Mouse (Mus musculus) gastrocnemius, adult 2 months (tissue): ENCODE measurements around the gene Lin37. TPM values are rescaled to one million over a fixed set of nuclear protein-coding genes. Genes with fewer than 3 reads are reported as not detected.
A peak's percentile ranks its signal among the peaks of the same experiment; 100 is the strongest.

Experiments
- DNase-seq: peaks from one replicate; pipeline ENCODE4 v3.0.0; 2022
- H3K27ac ChIP-seq: fragments of 200-600 bp; 2 replicates; pipeline ENCODE4 v1.8.1; 2022; ENCODE audit warnings: mild to moderate bottlenecking
- H3K4me3 ChIP-seq: fragments of 200-600 bp; 2 replicates; pipeline ENCODE4 v1.8.1; 2022; ENCODE audit warnings: mild to moderate bottlenecking, moderate library complexity
- CTCF ChIP-seq: fragments of 200-600 bp; IDR thresholded peaks from 2 replicates; pipeline ENCODE4 v1.8.1; 2022; ENCODE audit warnings: antibody characterized with exemption, mild to moderate bottlenecking, moderate library complexity
- intact Hi-C: fragments of 180-260 bp; cut with DNase I; formaldehyde crosslinking; loops from one replicate; pipeline ENCODE4 v1.15.1; 2025
- total RNA-seq, 2 experiments: library from RNA; stranded (reverse); gene quantifications; 2 replicates each; pipeline ENCODE4 v1.2.3; 2021

Lin37 gene
- total RNA-seq, 2 experiments from 2014 or later, result 9.2 to 10.5 TPM

DNA sequence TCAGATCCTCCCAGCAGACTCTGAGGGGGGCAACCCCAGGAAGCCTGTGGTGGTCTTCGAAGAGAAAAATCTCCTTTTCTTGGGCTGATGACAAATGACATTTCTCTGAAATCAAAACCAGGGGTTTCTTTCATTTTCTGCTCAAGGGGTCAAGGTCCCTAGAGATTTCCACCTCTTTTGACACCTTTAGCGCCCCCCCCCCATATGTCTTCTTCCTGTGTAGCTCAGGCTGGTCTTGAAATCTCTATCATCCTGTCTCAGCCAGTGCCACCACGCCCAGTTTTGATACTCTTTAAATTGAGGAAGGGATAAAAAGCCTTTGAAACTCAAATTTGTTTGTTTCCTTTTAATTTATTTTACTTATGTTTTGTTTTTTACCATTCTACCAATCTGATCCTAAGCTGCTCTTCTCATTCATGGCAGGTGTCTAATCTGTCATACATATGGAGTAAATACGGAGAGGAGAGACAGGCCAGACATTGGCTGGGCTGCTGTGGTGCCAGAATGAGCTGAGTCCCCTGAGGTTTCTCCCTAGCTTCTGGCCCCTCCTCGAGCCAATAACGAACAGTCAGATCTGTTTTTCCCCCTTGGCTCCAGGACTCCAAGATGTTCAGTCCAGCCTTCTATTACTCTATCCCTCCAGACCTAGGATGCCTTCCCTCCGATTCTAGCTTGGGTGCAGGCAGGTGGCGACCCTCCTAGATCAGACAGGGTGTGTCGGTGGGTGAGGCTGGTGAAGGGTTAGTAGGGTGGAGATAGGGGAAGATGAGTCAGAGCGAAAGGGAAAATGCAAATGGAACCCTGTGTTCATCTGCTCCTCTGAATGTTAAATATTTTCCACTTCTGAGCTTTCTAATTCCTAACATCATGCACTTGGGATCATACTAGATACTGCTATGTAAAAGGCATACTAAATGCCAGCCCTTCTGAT, 34.2 kb upstream of the Lin37 start:
- no peak for DNase-seq
- no peak overlapping the region for H3K27ac ChIP-seq
- TF ChIP-seq CTCF, result no peak
- intact Hi-C loops, result loop anchor here (10.0 kb wide), 1 partner anchor 381 kb away; the partner anchor contains the start of genes Fam187b and Lsr
- no peak overlapping the region for H3K4me3 ChIP-seq

GRCm38 (mm10) chr7:30592772-30593423, 33.3 kb upstream of the Lin37 start:
- H3K27ac ChIP-seq, result no peak overlapping the region
- intact Hi-C loops, result loop anchor here (10.0 kb wide), 1 partner anchor 382 kb away; the partner anchor contains the start of genes Fam187b and Lsr

GRCm38 (mm10) chr7:30591605-30591951, 31.9 kb upstream of the Lin37 start:
- DNase-seq, result no peak
- intact Hi-C loops, result loop anchor here (10.0 kb wide), 1 partner anchor 383 kb away; the partner anchor contains the start of genes Fam187b and Lsr
- Histone ChIP-seq H3K4me3 (no peak overlapping the region), H3K27ac (no peak overlapping the region)
- no peak for TF ChIP-seq CTCF

More at GRCm38 (mm10) chr7:30592772-30593423, 33.3 kb upstream of the Lin37 start:
- no peak for TF ChIP-seq CTCF
- DNase-seq, result no peak
- no peak overlapping the region for H3K4me3 ChIP-seq

GRCm38 (mm10) chr7:30590927-30591604, 31.4 kb upstream of the Lin37 start:
- TF ChIP-seq CTCF, result no peak
- H3K27ac ChIP-seq, result no peak overlapping the region
- H3K4me3 ChIP-seq, result no peak overlapping the region
- DNase-seq, result no peak
- intact Hi-C loops, result loop anchor here (10.0 kb wide), 1 partner anchor 384 kb away; the partner anchor contains the start of genes Fam187b and Lsr

DNA sequence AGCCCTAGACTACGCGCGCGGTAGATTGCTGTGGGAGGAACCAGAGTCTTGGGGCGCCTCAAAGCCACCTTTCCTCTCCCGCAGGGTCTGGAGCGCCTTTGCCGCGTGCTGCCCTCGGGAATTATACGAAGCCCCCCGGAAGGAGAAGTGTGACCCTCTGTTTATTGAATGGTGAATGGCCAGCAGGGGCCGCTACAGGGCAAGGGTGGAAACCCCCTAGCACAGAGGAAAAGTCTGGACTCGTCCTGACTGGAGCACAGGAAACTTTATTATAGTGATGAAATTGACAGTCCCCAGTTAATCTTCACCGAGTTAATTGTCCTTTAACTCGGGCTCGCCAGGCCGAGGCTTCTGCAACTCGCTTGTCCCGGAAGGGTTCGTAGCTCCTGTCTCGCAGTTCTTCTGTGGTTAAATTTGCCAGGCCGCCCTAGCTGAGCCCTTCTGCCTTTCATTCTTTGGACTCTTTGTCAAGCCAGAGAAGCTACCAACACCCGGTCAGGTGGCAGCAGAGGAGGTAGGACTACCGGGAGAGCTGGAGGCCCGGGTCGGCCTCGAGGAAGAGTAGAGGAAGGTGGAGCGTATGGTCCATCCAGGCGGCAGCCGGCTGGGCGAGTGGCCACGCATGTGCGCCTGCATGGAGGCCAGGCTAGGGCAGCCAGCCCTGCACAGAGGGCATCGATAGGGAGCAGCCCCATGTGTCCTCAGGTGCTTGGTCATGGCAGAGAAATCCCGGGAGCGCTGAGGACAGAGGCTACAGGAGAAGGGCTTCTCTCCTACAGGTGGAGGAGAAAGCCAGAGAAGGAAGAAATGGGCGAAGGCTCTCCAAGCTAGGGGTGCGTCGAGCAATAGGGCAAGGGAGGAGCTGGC, 30.0 kb upstream of the Lin37 start:
- peak; percentile 89 for DNase-seq
- TF ChIP-seq CTCF, result peak; percentile 97
- intact Hi-C loops, result loop anchor here (1.0 to 10.0 kb wide), 3 partner anchors 24 to 385 kb away; partner anchors contain the start of genes Fam187b and Lsr
- peak overlapping the region; percentile 98 for H3K4me3 ChIP-seq
- H3K27ac ChIP-seq, result peak overlapping the region; percentile 97

DNA sequence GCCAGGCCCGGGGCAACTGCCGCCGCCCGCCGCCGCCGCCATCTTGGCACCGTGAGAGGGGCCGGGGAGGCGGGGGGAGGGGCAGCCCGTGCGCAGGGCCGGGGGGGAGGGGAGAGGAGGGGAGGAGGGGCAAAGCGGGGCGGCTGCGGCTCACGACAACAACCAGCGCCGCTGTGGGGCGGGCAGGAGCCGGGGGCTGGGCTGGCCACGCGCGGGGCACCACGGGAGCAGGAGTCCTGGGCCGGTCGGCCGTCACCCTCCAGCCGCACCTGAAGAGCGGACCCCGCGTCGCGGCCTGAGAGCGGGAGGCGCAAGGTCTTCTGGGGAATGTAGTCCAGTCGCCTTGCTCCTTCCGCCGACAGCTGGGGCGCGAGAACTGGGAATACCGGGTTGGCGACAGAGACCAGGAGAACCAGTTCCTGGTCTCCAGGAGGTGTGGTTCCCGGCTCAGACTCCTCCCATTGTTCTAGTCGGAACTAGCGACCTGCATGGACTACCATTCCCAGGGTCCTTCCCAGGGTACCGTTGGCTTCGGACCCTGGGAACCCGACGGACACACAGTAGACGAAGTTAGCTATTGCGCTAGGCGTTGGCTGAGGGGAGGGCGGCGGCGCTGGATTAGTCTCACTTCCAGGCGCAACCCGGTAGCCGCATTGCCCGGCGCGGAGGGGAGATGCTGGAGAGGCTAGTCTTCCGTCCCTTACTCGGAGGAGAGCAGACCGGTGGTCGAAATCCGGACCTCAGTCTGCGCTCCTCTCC, 29.2 kb upstream of the Lin37 start, which contains the start of gene Kmt2b:
Gene Kmt2b, minus strand, starts transcription at position 51 of the 759 bp plus-strand sequence.
- TF ChIP-seq CTCF, result no peak
- DNase-seq, result peak; percentile 99
- intact Hi-C loops, result loop anchor here (1.0 to 2.0 kb wide), 2 partner anchors 24 to 34 kb away; no protein-coding TSS in a partner anchor
- H3K4me3 ChIP-seq, result peak within 1 kb of the TSS; percentile 98
- H3K27ac ChIP-seq, result peak within 1 kb of the TSS; percentile 97

GRCm38 (mm10) chr7:30587842-30588667, 28.4 kb upstream of the Lin37 start:
- intact Hi-C loops, result loop anchor here (2.0 kb wide), 1 partner anchor 33 kb away; no protein-coding TSS in a partner anchor
- peak overlapping the region; percentile 97 for H3K27ac ChIP-seq
- peak overlapping the region; percentile 98 for H3K4me3 ChIP-seq
- TF ChIP-seq CTCF, result no peak
- DNase-seq, result no peak

DNA sequence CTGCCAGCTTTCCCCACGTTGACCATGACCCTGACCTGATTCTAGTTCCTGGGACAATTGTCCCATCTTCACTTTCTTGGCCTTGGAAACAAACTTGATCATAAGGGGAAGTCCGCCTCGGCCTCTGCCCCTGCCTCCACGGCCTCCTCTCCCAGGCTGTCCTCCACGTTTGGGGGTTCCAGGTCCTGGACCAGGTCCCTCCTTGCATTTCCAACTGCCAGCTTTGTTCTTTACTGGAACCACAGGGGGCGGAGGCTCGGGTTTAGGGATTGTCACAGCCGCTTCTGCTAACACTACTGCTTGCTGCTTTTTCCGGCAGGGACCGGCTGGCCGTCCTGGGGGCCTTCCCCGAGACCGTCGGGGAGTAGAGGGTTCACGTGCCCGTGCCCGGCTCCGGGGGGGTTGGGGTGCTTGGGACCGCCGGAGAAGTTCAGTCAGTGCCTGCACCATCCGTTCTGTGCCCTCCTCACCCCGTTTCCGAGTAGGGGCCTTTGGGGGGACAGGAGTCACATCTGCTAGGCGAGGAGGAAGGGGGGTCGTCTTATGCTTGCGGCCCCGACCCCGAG, 26.9 kb upstream of the Lin37 start:
- intact Hi-C loops, result no loop called here
- peak overlapping the region; percentile 98 for H3K4me3 ChIP-seq
- TF ChIP-seq CTCF, result no peak
- H3K27ac ChIP-seq, result no peak overlapping the region
- no peak for DNase-seq

GRCm38 (mm10) chr7:30585170-30585569, 25.5 kb upstream of the Lin37 start:
- intact Hi-C loops, result no loop called here
- DNase-seq, result no peak
- H3K4me3 ChIP-seq, result no peak overlapping the region
- TF ChIP-seq CTCF, result no peak
- H3K27ac ChIP-seq, result no peak overlapping the region

GRCm38 (mm10) chr7:30584339-30584738, 24.7 kb upstream of the Lin37 start:
- H3K27ac ChIP-seq, result no peak overlapping the region
- no peak for DNase-seq
- intact Hi-C loops, result no loop called here
- no peak for TF ChIP-seq CTCF
- H3K4me3 ChIP-seq, result no peak overlapping the region
